Mouse (Mus musculus) CD4-positive, CD25-positive, alpha-beta regulatory T cell, adult 4 months (primary cell): ENCODE data around the gene 1110008L16Rik. TPM values are rescaled to one million over a fixed set of nuclear protein-coding genes. Genes with fewer than 3 reads are reported as not detected.
"Not testable (repeated sequence)": the region's sequence is repeated elsewhere in the genome, so short reads cannot be mapped to it uniquely, and the experiment has no call there.

Experiments
- ATAC-seq: one replicate; pipeline ENCODE4 v1.8.0; 2017
- polyA plus RNA-seq, 2 experiments: library from polyadenylated mRNA; unstranded; fragments of 100-300 nt; shearing (Covaris generic); gene quantifications; one replicate each; pipeline ENCODE4 v1.2.1; 2017

Gene 1110008L16Rik
- polyA plus RNA-seq, result 10 to 100 TPM in 1 of 2 experiments, 1 to 10 TPM in 1; 7.2 to 11.9 TPM

DNA sequence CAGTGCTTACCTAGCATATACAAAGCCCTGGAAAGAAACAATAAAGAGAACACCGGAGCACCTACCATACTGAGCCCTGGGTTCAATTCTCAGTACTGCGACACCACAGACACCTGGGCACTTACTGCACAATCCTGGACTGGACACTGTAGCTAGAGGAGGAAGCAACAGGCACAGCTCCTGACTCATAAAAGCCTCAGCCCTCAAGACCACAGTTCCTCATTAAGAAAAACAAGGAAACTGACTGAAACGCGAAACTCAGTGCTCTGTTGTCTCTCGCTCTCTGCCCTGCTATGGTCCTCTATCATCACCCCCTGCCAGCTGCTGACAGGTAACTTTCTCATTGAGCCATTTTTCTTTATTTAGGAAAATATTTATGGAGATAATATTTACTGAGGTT lies at the start of gene 1110008L16Rik:
Gene 1110008L16Rik (plus strand): TSS at position 242 of the 400 bp plus-strand sequence.
- ATAC-seq, result no peak

DNA sequence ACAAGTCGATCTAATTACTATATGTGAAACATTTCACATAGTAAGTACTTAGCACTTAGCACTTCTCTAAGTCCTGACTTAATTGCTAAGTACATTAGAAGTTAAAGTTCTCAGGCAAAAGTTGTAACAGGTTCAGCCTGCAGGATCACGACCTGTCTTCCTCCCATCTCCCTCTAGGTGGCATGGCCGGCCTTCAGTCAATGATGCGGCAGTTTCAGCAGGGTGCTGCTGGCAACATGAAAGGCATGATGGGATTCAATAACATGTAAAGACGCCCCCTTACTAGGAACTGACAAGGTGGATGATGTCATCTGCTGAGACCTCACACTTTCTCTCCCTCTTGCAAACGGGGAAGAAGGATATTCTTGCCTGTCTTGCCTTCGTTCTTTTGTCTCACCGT lies 37.4 kb upstream of the 1110008L16Rik start:
- peak; percentile 43 for ATAC-seq

DNA sequence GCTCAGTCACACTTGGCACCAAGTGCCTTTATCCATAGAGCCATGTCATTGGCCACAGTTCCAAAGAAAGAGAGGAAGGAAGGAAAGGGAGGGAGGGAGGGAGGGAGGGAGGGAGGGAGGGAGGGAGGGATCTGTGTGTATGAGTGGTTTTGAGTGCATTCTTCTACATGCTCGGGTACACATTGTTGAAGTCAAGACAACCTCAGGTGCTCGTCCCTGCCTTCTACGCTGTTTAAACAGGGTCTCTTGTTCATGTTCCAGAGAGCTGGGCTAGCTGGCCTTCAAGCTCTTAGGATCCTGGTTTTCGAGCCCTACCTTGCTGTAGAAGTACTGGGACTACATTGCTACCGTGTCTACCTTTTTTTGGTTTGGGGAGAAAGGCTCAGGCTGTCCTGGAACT lies 36.0 kb upstream of the 1110008L16Rik start:
- not testable (repeated sequence) for ATAC-seq

GRCm38 (mm10) chr12:55272243-55272642 lies 27.1 kb upstream of the 1110008L16Rik start:
- ATAC-seq, result no peak

GRCm38 (mm10) chr12:55277583-55277982 lies 21.8 kb upstream of the 1110008L16Rik start:
- ATAC-seq, result not testable (repeated sequence)

- no peak for ATAC-seq
Measured at GRCm38 (mm10) chr12:55298112-55298511, 1.3 kb upstream of the 1110008L16Rik start.

- ATAC-seq, result no peak
Measured at GRCm38 (mm10) chr12:55300820-55301351, 1.5 kb downstream of the 1110008L16Rik start.

DNA sequence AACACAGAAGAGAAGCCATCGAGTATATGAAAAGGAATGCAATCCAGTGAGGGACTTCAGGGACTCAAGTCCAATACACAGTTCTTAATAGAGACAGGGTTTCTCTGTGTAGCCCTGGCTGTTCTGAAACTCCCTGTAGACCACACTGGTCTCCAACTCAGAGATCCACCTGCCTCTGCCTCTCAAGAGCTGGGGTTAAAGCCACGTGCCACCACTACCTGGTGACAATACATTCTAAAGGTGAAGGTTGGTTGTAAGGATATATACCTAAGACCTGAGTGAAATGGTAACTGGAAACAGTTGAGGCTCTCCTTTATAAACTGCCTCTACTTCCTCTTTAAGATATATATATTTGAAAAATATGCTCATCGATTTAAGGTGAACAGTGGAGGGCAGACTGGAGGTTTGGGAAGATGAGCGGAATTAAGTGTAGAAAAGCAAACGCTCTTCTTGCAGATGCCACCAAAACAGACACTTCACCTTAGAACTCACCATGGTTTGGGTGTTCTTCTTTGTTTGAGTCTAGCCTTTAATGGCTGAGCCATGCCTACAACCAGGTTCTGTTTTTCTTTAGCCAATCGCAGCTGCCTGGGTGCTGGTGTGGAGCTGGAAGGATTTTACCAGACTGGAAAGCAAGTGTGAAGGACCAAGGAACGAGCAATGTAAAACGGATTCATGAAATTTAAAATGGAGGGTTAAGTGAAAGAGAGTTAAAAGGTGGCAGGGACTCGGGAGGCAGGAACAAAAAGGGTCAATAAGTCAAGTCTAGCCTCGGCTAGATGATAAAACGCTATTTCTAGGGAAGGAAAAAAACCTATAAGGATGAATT lies 2.3 kb downstream of the 1110008L16Rik start:
- ATAC-seq, result no peak

GRCm38 (mm10) chr12:55302485-55303441 lies 3.4 kb downstream of the 1110008L16Rik start, which contains the start of gene Ppp2r3c:
TSS of gene Ppp2r3c (minus strand) at chr12:55302998.
- ATAC-seq, result peak; percentile 92

GRCm38 (mm10) chr12:55306371-55306770 lies 7.0 kb downstream of the 1110008L16Rik start:
- no peak for ATAC-seq

GRCm38 (mm10) chr12:55307566-55307965 lies 8.2 kb downstream of the 1110008L16Rik start:
- no peak for ATAC-seq

DNA sequence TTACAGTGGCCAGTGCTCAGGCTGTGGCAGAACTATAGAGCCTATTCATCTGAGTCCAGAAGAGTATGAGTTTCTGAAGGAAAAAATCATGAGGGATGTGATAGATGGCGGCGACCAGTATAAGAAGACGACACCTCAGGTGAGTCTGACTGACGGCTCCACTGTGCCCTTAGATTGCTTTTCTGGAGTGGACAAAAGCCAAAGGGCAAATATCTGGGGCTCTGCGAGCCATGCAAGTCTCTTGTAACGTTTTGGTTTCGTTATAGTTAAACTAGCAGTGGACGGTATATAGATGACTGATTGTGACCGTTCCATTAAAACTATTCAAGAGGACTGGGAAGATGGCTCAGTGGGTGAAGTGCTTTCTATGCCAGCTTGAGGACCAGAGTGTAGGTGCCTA lies 9.4 kb downstream of the 1110008L16Rik start:
- ATAC-seq, result no peak

DNA sequence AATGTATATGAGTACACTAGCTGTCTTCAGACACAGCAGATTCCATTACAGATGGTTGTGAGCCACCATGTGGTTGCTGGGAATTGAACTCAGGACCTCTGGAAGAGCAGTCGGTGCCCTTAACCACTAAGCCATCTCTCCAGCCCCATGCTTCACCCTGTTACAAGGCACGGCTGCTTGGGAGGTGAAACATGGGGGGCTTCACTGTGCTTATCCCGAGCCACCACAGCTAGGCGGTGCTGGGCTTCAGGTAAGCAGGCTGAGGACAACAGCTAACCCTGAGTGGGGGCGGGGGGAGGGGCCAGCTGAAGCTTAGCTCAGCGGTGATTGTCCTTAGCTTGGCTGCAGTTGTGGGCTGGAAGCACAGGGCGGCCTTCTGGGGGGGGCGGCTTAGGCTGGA lies 10.1 kb downstream of the 1110008L16Rik start:
- no peak for ATAC-seq

DNA sequence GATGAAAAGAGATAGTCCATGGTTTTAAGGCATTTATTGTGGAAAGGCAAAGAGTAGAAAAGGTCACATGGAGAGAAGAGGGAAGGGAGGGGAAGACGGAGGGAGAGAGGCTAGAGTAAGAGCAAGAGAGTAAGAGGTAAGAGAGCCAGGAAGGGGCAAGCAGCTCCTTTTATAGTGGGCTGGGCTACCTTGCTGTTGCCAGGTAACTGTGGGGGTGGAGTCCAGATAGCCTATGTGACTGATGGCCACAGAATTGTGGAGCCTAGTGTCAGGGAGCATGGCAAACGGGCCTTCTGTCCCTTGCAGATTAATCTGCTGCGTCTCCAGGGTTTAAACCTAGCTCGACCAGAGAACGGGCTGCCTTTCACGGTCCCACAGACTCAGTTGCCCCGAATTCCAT lies 12.5 kb downstream of the 1110008L16Rik start:
- ATAC-seq, result no peak

GRCm38 (mm10) chr12:55313901-55314300 lies 14.5 kb downstream of the 1110008L16Rik start:
- no peak for ATAC-seq

GRCm38 (mm10) chr12:55315192-55315591 lies 15.8 kb downstream of the 1110008L16Rik start:
- ATAC-seq, result peak; percentile 96

DNA sequence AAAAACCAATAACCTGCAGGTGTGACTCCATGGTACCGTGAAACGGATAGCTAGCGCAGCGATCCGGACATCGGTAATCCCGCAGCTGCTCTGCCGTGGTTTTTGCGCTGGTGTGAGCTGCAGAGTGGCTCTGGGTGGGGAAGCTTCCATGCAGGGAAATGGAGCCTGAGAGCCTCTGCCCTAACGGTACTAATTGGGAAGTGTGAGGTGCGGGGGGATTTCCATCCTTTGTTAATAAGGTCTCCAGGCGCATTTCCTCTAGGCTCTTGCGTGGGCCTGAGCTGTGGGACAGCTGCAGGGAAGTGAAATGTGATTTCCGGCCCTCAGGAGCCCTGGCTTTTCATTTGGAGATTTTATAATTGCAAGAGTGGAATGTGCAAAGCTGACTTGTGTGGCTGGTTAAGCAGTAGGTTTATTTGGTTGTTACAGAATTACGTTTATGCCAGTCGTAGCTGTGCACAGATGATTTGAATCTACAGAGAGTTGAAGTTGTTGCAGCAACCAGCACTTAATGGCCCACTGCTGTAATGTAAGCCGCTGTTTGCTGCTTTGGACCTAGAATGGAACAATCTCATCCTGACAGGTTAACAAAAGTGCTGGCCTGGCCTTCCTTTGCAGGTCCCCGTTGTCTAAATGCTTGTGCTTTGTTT lies 22.4 kb downstream of the 1110008L16Rik start:
- ATAC-seq, result no peak

DNA sequence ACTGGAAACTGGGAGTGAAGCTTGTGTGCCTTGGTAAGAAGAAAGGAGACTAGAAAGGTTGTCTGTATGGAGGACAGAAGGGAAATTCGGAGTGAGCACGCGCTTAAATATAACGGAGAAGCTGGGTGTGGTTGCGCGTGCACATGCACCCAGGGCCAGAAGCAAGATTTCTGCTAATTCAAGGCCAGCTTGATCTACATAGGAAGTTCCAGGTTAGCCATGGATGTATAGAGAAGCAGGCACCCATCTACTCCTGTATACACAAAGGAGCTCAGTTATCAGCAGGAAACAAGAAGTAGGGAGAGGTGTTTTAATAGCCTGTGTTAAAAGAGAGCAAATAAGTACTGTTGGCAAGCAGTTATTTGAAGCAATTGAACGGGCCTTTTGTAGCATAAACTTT lies 26.3 kb downstream of the 1110008L16Rik start:
- ATAC-seq, result no peak

DNA sequence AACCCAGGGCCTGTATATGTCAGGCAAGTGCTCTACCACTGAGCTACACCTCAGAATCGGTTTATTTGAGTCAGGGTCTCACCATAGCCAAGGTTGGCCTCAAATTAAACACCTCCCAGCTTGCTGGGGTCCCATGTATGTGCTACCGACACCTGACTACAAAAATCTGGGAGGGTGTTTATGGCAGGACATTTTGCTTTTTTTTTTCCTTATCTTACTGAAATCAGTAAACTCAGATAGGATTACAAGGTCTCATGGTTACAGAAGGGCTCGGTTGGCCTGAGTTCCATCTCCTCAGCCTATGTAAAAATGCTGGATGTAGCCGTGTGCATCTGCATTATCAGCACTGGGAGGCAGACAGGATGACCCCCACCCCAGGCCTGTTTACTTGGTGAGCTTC lies 29.4 kb downstream of the 1110008L16Rik start:
- no peak for ATAC-seq

GRCm38 (mm10) chr12:55329351-55329750 lies 30.0 kb downstream of the 1110008L16Rik start:
- no peak for ATAC-seq

DNA sequence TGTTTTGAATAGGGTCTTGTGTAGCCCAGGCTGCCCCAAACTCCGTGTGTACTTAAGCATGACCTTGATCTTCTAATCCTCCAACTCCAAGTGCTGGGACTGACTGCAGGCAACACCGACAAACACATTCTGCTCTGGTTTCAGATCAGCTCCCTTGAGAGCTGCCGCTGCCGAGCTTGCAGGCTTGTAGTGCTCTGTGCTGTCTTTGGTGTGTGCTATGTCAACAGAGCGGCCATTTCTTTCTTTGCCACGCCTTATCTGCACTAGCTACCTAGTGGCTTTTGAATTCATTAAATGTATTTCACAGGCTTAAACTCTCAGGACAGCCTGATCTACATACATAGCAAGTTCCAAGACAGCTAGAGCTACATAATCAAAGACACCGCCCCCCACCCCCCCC lies 34.3 kb downstream of the 1110008L16Rik start:
- ATAC-seq, result no peak

- not testable (repeated sequence) for ATAC-seq
Measured at GRCm38 (mm10) chr12:55338490-55338889, 39.1 kb downstream of the 1110008L16Rik start.
